Mouse (Mus musculus): ENCODE results near the gene Rbpj. TPM values are rescaled to one million over a fixed set of nuclear protein-coding genes. Genes with fewer than 3 reads are reported as not detected.

Rbpj gene
- polyA plus RNA-seq, 2 experiments: 49.7 to 57.3 TPM

DNA sequence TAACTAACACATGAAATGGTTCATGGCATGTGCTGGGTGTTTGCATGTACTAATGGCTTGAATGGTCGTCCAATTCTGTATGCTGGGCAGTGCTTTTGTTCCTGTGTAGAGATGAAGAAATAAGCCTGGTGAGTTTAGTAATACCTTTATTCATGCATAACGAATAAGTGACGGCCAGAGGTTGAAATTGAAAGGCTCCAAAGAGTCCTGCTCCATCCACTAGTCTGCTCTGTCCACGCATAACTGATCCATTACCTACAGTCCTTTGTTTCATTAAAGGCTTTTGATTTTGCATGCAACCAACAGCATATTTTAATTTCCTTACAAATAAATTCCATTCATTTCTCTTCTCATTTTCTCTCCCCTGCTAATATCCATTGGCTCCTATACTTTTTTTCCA lies 53.2 kb downstream of the Rbpj start:
- no peak for DNase-seq (ENCODE audit: low spot score)
- Histone ChIP-seq H3K4me3 (replicated peaks; ENCODE audit: low read length) (no peak overlapping the region), H3K4me1 (ENCODE audit: control insufficient read depth, insufficient read depth, low read length) (peaks cover 12% of the 10 kb centered on the region), H3K27ac (replicated peaks; ENCODE audit: low read depth, low read length) (no peak overlapping the region), H3K9ac (ENCODE audit: low read depth, low read length, severe bottlenecking) (no peak overlapping the region), H3K4me2 (replicated peaks; ENCODE audit: low read depth, low read length, severe bottlenecking) (no peak overlapping the region), H3K36me3 (ENCODE audit: control insufficient read depth, insufficient read depth, low read length) (no peaks in the 10 kb centered on the region), H3K9me3 (ENCODE audit: control insufficient read depth, low read length) (no peaks in the 10 kb centered on the region), H3K27me3 (ENCODE audit: control insufficient read depth, insufficient read depth, low read length) (no peaks in the 10 kb centered on the region)
- 94% methylated on average over 4 of the region's 4 CpGs for WGBS
- no peak for ATAC-seq (ENCODE audit: low FRiP score, low read depth)
- no peak for TF ChIP-seq POLR2A (IDR thresholded peaks at IDR 0.05; ENCODE audit: borderline replicate concordance, extremely low read depth, insufficient read depth, insufficient read length)

DNA sequence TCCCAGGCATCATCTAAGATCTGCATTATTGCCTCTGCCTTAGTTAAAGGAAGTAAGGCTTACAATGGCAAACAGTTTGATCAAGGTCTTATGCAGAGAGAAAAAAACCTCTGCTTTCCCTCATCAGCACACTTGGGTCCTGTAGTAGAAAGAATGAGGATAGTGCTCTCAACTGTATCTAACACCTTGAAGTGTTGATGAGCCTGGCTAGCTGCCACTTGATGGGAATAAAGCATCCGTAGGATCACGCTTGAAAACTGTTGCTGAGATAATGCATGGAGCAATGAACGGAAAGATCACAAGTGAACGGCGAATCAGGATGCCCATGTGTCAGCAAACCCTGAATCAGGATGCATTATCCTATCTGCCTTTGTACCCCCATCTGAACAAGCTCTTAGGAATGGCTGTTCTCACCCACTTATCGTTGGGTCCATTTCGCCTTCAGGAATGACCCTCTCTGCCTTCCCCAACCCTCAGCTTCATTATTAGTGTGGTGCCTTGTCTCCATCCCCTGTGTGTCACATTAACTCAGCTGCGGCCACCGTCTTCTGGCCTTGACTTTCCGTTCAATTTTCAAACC lies 54.1 kb downstream of the Rbpj start:
- Histone ChIP-seq H3K27ac (replicated peaks; ENCODE audit: low read depth, low read length) (no peak overlapping the region), H3K4me2 (replicated peaks; ENCODE audit: low read depth, low read length, severe bottlenecking) (no peak overlapping the region), H3K9me3 (ENCODE audit: control insufficient read depth, low read length) (no peaks in the 10 kb centered on the region), H3K4me1 (ENCODE audit: control insufficient read depth, insufficient read depth, low read length) (peaks cover 12% of the 10 kb centered on the region), H3K9ac (ENCODE audit: low read depth, low read length, severe bottlenecking) (no peak overlapping the region), H3K4me3 (replicated peaks; ENCODE audit: low read length) (no peak overlapping the region), H3K36me3 (ENCODE audit: control insufficient read depth, insufficient read depth, low read length) (no peaks in the 10 kb centered on the region), H3K27me3 (ENCODE audit: control insufficient read depth, insufficient read depth, low read length) (no peaks in the 10 kb centered on the region)
- WGBS: 94% methylated on average over 10 of the region's 10 CpGs
- no peak for TF ChIP-seq POLR2A (IDR thresholded peaks at IDR 0.05; ENCODE audit: borderline replicate concordance, extremely low read depth, insufficient read depth, insufficient read length)
- no peak for DNase-seq (ENCODE audit: low spot score)
- ATAC-seq (ENCODE audit: low FRiP score, low read depth): no peak

DNA sequence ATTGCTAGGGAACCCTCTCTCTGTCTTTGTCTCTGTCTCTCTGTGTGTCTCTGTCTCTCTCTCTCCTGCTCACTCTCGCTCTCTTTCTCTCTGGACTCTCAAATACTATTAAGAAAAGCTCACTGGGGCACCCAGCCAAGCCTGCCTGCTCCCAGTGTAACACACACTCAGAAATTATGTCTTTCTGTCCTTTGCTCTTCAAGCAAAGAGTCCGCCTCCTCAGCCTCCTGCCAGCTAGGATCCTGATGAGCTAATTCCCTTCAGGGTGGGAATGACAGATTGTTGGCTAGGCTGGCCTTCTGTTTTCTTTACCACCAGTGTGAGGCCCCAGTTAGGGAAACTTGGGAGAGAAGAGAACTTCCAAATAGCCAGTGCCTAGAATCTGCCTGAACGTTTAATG lies 57.1 kb downstream of the Rbpj start:
- Histone ChIP-seq H3K27ac (replicated peaks; ENCODE audit: low read depth, low read length) (no peak overlapping the region), H3K27me3 (ENCODE audit: control insufficient read depth, insufficient read depth, low read length) (no peaks in the 10 kb centered on the region), H3K9ac (ENCODE audit: low read depth, low read length, severe bottlenecking) (no peak overlapping the region), H3K4me3 (replicated peaks; ENCODE audit: low read length) (no peak overlapping the region), H3K4me2 (replicated peaks; ENCODE audit: low read depth, low read length, severe bottlenecking) (no peak overlapping the region), H3K9me3 (ENCODE audit: control insufficient read depth, low read length) (no peaks in the 10 kb centered on the region), H3K36me3 (ENCODE audit: control insufficient read depth, insufficient read depth, low read length) (no peaks in the 10 kb centered on the region), H3K4me1 (ENCODE audit: control insufficient read depth, insufficient read depth, low read length) (peaks cover 10% of the 10 kb centered on the region)
- TF ChIP-seq POLR2A (IDR thresholded peaks at IDR 0.05; ENCODE audit: borderline replicate concordance, extremely low read depth, insufficient read depth, insufficient read length): no peak
- DNase-seq (ENCODE audit: low spot score) (peak; percentile 68), ATAC-seq (ENCODE audit: low FRiP score, low read depth) (0 out of 2 replicates have a peak, but pooled peaks have one; percentile 32)
- 30% methylated on average over 3 of the region's 3 CpGs for WGBS

DNA sequence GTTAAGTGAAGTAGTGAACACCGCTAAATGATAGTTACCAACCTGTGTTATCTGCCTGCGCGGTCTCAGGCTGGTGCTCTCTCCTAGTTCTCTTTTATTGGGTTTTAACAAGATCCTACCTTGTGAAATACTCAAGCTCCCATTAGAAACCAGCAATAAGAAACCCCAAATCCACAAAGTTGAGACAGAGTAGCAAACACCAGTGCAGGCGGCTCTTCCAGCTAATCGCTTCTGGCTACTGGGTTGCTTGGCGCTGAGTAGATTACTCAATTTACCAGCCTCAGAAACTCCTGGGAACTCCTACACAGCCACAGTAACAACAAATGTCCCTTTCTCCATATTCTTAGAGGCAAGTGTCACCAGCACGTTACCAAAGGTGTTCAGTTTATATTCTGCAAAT lies 58.2 kb downstream of the Rbpj start:
- DNase-seq (ENCODE audit: low spot score) (no peak), ATAC-seq (ENCODE audit: low FRiP score, low read depth) (no peak)
- no peaks in the 10 kb centered on the region for H3K9me3 ChIP-seq (ENCODE audit: control insufficient read depth, low read length)
- TF ChIP-seq POLR2A (IDR thresholded peaks at IDR 0.05; ENCODE audit: borderline replicate concordance, extremely low read depth, insufficient read depth, insufficient read length): no peak
- H3K27ac ChIP-seq (replicated peaks; ENCODE audit: low read depth, low read length): no peak overlapping the region
- no peaks in the 10 kb centered on the region for H3K27me3 ChIP-seq (ENCODE audit: control insufficient read depth, insufficient read depth, low read length)
- H3K4me3 ChIP-seq (replicated peaks; ENCODE audit: low read length): no peak overlapping the region
- H3K36me3 ChIP-seq (ENCODE audit: control insufficient read depth, insufficient read depth, low read length): no peaks in the 10 kb centered on the region
- 85% methylated on average over 7 of the region's 7 CpGs for WGBS
- no peak overlapping the region for H3K4me2 ChIP-seq (replicated peaks; ENCODE audit: low read depth, low read length, severe bottlenecking)
- H3K4me1 ChIP-seq (ENCODE audit: control insufficient read depth, insufficient read depth, low read length): peaks cover 5% of the 10 kb centered on the region
- H3K9ac ChIP-seq (ENCODE audit: low read depth, low read length, severe bottlenecking): no peak overlapping the region

DNA sequence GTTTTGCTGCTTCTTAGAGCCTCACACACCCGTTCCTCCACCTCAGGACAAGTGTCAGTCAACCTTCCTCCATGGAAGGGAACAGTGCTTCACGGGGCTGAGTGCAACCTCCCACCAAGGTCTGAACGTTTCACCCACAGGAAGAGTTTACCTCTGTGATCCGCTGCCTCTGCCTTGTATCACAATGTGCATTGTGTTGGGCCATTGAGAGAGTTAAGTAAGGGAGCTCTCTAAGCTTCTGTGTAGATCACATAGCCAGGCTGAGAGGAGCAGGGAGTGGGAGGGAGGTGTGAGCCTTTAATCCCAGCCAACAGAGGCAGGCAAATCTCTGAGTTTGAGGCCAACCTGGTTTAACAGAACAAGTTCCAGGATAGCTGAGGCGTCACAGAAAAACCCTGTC lies 58.9 kb downstream of the Rbpj start:
- no peaks in the 10 kb centered on the region for H3K9me3 ChIP-seq (ENCODE audit: control insufficient read depth, low read length)
- H3K36me3 ChIP-seq (ENCODE audit: control insufficient read depth, insufficient read depth, low read length): no peaks in the 10 kb centered on the region
- TF ChIP-seq POLR2A (IDR thresholded peaks at IDR 0.05; ENCODE audit: borderline replicate concordance, extremely low read depth, insufficient read depth, insufficient read length): no peak
- no peaks in the 10 kb centered on the region for H3K27me3 ChIP-seq (ENCODE audit: control insufficient read depth, insufficient read depth, low read length)
- H3K4me2 ChIP-seq (replicated peaks; ENCODE audit: low read depth, low read length, severe bottlenecking): no peak overlapping the region
- no peak overlapping the region for H3K4me3 ChIP-seq (replicated peaks; ENCODE audit: low read length)
- no peak overlapping the region for H3K9ac ChIP-seq (ENCODE audit: low read depth, low read length, severe bottlenecking)
- no peak for DNase-seq (ENCODE audit: low spot score)
- WGBS: 75% methylated on average over 5 of the region's 5 CpGs
- ATAC-seq (ENCODE audit: low FRiP score, low read depth): no peak
- peaks cover 5% of the 10 kb centered on the region for H3K4me1 ChIP-seq (ENCODE audit: control insufficient read depth, insufficient read depth, low read length)
- H3K27ac ChIP-seq (replicated peaks; ENCODE audit: low read depth, low read length): no peak overlapping the region

All from limb, embryonic 14.5 days (tissue).